Mouse (Mus musculus) CH12.LX (cell line): ENCODE measurements around the gene Slc2a4.

Experiments
- BHLHE40 ChIP-seq: IDR thresholded peaks from 2 replicates; pipeline ENCODE4 v1.6.1; 2011; ENCODE audit warnings: mild to moderate bottlenecking, low read depth, low read length, improper control_type of control experiment
- CTCF ChIP-seq, 2 experiments: IDR thresholded peaks in 1 of 2; conservative IDR thresholded peaks in 1 of 2; 2 replicates each; pipeline ENCODE4 v1.5.1; 2011 to 2012; ENCODE audit warnings: low read depth in 2 of 2, low read length in 2 of 2, improper control_type of control experiment in 1 of 2, inconsistent platforms in 1 of 2, mild to moderate bottlenecking in 1 of 2, moderate library complexity in 1 of 2
- EP300 ChIP-seq: IDR thresholded peaks from 2 replicates; pipeline ENCODE4 v1.6.1; 2011; ENCODE audit warnings: low read length, improper control_type of control experiment
- HCFC1 ChIP-seq: IDR thresholded peaks from 2 replicates; pipeline ENCODE4 v1.6.1; 2012; ENCODE audit warnings: low read depth, mild to moderate bottlenecking, inconsistent platforms, low read length, improper control_type of control experiment
- KAT2A ChIP-seq: IDR thresholded peaks from 2 replicates; pipeline ENCODE4 v1.6.1; 2012; ENCODE audit warnings: low read length, improper control_type of control experiment, inconsistent platforms; ENCODE audit not compliant: insufficient replicate concordance
- MAFK ChIP-seq: IDR thresholded peaks from 2 replicates; pipeline ENCODE4 v1.6.1; 2011; ENCODE audit warnings: low read length, improper control_type of control experiment; ENCODE audit not compliant: insufficient replicate concordance
- MEF2A ChIP-seq: IDR thresholded peaks from 2 replicates; pipeline ENCODE4 v1.6.1; 2014; ENCODE audit warnings: low read depth, mild to moderate bottlenecking, inconsistent platforms, low read length, improper control_type of control experiment, borderline replicate concordance
- MXI1 ChIP-seq: IDR thresholded peaks from 2 replicates; pipeline ENCODE4 v1.6.1; 2011; ENCODE audit warnings: mild to moderate bottlenecking, low read depth, low read length, improper control_type of control experiment
- POLR2A ChIP-seq: IDR thresholded peaks from 2 replicates; pipeline ENCODE4 v1.6.1; 2011; ENCODE audit warnings: low read depth, mild to moderate bottlenecking, improper control_type of control experiment, low read length
- TBP ChIP-seq: conservative IDR thresholded peaks from 2 replicates; pipeline ENCODE4 v1.6.1; 2011; ENCODE audit warnings: low read depth, low read length, improper control_type of control experiment
- ZC3H11A ChIP-seq: IDR thresholded peaks from 2 replicates; pipeline ENCODE4 v1.6.1; 2012; ENCODE audit warnings: low read depth, mild to moderate bottlenecking, inconsistent platforms, low read length, improper control_type of control experiment
- ZNF384 ChIP-seq: IDR thresholded peaks from 2 replicates; pipeline ENCODE4 v1.6.1; 2012; ENCODE audit warnings: low read depth, low read length, improper control_type of control experiment, inconsistent platforms

GRCm38 (mm10) chr11:69920266-69921031, 27.5 kb downstream of the Slc2a4 start:
- no peak for TF ChIP-seq ZC3H11A
- TF ChIP-seq CTCF (conservative IDR thresholded peaks at IDR 0.05 in 1 of 2, IDR thresholded peaks at IDR 0.05 in 1 of 2; ENCODE audit: low read depth in 2 of 2, low read length in 2 of 2) = no peak
- TF ChIP-seq MAFK = no peak
- TF ChIP-seq HCFC1 = peak; percentile 54
- no peak for TF ChIP-seq POLR2A
- no peak for TF ChIP-seq EP300
- TF ChIP-seq ZNF384 = no peak
- TF ChIP-seq TBP = no peak
- peak; percentile 82 for TF ChIP-seq MXI1
- TF ChIP-seq MEF2A = no peak; the same call in 1 of the 2 replicates
- TF ChIP-seq BHLHE40 = peak; percentile 85
- no peak for TF ChIP-seq KAT2A
